Mouse (Mus musculus) 3134 (cell line): Measurements from ENCODE around the gene Itpkb.
A peak's percentile ranks its signal among the peaks of the same experiment; 100 is the strongest.

Source experiments
- DNase-seq: peaks from one replicate; pipeline ENCODE4 v3.0.0-alpha.2; 2011; ENCODE audit warnings: low spot score; ENCODE audit not compliant: insufficient read length; ENCODE audit errors: extremely low read depth

The Itpkb gene

GRCm38 (mm10) chr1:180313517-180314440, 16.5 kb upstream of the Itpkb start:
- DNase-seq = no peak

- no peak for DNase-seq
These were observed 15.6 kb upstream of the Itpkb start for GRCm38 (mm10) chr1:180314641-180315040.

- no peak for DNase-seq
These were observed 15.2 kb upstream of the Itpkb start for GRCm38 (mm10) chr1:180315127-180315526.

GRCm38 (mm10) chr1:180317450-180317849, 12.8 kb upstream of the Itpkb start:
- no peak for DNase-seq

GRCm38 (mm10) chr1:180318407-180318806, 11.9 kb upstream of the Itpkb start:
- DNase-seq = no peak

- no peak for DNase-seq
These were observed 10.4 kb upstream of the Itpkb start for GRCm38 (mm10) chr1:180319895-180320294.

GRCm38 (mm10) chr1:180322896-180323295, 7.4 kb upstream of the Itpkb start:
- no peak for DNase-seq

- DNase-seq = no peak
These were observed 6.8 kb upstream of the Itpkb start for GRCm38 (mm10) chr1:180323491-180323890.

- DNase-seq = no peak
These were observed 6.0 kb upstream of the Itpkb start for GRCm38 (mm10) chr1:180324271-180324670.

GRCm38 (mm10) chr1:180328794-180329665, 1.3 kb upstream of the Itpkb start:
- DNase-seq = peak; percentile 37

GRCm38 (mm10) chr1:180329706-180330105, 579 bp upstream of the Itpkb start:
- DNase-seq = no peak

- DNase-seq = no peak
These were observed 641 bp downstream of the Itpkb start for GRCm38 (mm10) chr1:180330707-180331545.

GRCm38 (mm10) chr1:180331546-180332075, 1.3 kb downstream of the Itpkb start:
- DNase-seq = peak; percentile 31

- DNase-seq = no peak
These were observed 2.0 kb downstream of the Itpkb start for GRCm38 (mm10) chr1:180332076-180332927.

GRCm38 (mm10) chr1:180332928-180333440, 2.7 kb downstream of the Itpkb start:
- DNase-seq = no peak

- no peak for DNase-seq
These were observed 3.3 kb downstream of the Itpkb start for GRCm38 (mm10) chr1:180333588-180333987.

GRCm38 (mm10) chr1:180334541-180334940, 4.3 kb downstream of the Itpkb start:
- DNase-seq = no peak

GRCm38 (mm10) chr1:180335513-180336375, 5.5 kb downstream of the Itpkb start:
- DNase-seq = no peak
